Mouse (Mus musculus) small intestine, adult 2 months (tissue): Measurements from ENCODE around the gene Gm8439.

Source experiments
- CTCF ChIP-seq: fragments of 200-500 bp; IDR thresholded peaks from 2 replicates; pipeline ENCODE4 v1.5.1; 2012; ENCODE audit warnings: low read depth, mild to moderate bottlenecking, control low read depth, inconsistent platforms, low read length, moderate library complexity, mixed read lengths; ENCODE audit not compliant: insufficient replicate concordance, insufficient read length; ENCODE audit errors: extremely low read depth
- POLR2A ChIP-seq: fragments of 200-500 bp; IDR thresholded peaks from 2 replicates; pipeline ENCODE4 v1.6.1; 2012; ENCODE audit warnings: low read depth, mild to moderate bottlenecking, control low read depth, inconsistent platforms, low read length, moderate library complexity

- TF ChIP-seq CTCF (no peak), POLR2A (no peak)
Measured at GRCm38 (mm10) chr4:120612304-120613080, 23.9 kb downstream of the Gm8439 start.
